Mouse (Mus musculus): ENCODE measurements around the gene C530008M17Rik.

C530008M17Rik gene

DNA sequence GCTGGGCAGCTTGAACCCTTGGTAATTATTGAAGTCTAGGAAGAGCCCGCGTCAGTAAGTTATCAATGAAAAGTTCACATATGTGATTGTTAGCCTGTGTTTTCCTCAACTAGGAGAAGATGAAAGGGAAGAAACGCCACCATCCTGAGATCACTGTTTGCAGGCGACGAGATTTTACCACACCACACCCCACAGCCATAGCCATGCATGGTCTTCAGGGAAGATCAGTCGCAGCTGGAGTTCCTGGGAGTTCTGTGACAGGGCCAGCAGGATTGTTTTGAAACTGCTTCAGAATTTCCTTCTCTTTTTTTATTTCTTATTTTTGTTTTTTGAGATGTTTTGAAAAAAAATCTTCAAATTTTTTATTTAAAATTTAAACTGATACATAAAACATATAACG is 8.6 kb downstream of the C530008M17Rik start:
- no peak for DNase-seq (ENCODE audit: extremely low read depth, low read depth, low spot score)

DNA sequence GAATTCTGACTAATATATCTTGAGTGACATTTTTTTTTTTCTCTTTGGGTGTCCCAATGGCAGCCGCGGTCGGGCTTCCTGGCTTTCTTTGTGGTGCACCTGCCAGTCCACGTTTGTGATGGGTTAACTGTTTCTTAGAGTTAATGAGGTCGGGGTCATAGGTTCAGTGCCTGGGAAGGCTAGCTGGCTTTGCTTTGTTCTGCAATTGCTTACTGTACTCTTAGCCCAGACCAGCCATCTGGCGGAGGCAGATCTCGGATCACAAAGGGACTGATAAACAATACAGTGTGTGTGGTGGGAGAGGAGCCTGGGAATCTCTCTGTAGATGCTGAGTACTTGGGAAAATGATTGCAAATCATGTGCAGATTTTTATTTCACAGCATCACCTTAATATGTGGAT is 9.1 kb downstream of the C530008M17Rik start:
- DNase-seq (ENCODE audit: extremely low read depth, low read depth, low spot score): no peak

DNA sequence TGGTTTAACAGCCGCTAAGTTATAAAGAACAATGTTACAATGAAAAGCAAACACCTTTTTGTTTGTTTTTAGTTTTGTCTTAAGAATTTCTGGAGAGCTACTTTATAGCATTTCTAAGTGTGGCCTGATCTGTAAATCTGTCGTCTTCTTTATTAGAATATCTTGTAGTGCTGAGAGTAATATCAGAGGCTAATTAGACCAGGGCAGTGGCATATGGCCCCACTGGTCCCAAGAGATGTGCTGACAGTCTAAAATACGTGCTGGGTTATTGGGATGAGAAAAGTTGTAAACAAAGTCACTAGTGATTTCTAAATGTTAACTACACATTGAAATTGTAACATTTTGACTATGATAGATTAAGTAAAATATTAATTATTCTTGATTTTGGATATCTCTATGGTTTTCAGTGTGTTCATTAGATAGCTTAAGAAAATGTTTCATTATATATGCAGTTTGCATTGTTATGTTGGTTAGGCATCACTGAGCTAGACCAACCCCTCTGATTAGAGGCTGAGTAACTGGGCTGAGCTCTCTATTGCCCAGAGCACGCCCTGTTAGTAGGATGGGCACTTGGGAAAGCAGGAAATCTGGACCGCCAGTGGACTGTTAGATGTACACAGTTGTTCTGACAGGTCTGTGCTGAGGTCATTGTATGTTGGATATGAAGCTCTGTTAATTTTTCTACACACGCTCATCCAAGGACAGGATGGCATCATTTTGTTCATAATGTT is 9.9 kb downstream of the C530008M17Rik start:
- no peak for DNase-seq (ENCODE audit: extremely low read depth, low read depth, low spot score)

DNA sequence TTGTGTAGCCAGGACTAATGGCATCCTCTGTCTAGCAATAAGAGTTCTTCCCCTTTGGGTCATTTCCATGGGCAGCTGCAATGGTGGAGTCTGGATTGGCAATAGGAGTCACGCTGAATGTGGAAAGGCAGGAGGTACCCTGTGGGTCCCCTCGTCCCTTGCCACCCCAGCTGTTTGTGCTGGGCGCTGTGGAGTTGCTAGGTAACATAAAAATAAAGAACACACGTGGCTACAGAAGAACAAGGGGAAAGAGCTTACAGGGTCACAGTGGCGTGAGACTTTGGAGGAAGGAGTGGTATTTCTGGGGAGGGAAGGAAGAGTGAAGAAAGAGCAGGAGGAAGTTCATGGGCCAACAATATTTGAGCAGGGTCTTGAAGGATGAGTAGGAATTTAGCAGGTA is 11.8 kb downstream of the C530008M17Rik start:
- no peak for DNase-seq (ENCODE audit: extremely low read depth, low read depth, low spot score)

DNA sequence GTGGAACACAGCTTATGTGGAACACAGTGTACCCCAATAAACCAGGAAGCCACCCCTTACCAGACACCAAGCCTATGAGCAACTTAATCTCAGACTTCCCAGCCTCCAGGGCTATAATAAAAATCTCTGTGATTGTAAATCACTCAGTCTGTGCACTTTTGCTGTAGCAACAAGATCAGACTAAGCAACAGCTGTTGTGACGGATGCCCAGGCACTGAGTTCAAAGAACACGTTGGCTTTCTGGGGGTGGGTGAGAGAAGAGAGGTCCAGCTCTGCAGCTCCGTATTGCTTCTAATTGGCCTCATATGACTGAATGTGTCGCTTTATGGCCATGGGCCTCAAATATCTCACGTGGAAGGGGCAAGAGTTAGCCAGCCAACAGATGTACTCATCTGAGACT is 12.2 kb downstream of the C530008M17Rik start:
- no peak for DNase-seq (ENCODE audit: extremely low read depth, low read depth, low spot score)

DNA sequence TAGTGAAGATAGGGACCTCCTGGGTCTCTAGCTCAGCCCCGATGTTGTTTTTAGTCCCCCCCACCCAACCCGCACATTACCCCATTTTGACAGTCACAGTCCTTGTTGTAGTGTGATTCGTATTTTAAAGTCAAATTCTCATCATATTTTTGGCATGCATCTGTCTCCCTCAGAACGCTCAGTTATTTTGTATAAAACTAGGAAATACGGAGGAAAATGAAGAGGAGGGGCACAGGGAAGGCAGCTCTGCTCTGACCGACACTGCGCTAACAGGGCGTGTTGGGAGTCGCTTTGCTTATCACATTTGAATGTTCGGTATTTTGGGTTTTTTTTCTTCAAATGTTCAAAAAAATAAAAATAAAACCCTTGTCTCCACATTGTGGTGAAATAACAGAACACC is 13.9 kb downstream of the C530008M17Rik start:
- no peak for DNase-seq (ENCODE audit: extremely low read depth, low read depth, low spot score)

DNA sequence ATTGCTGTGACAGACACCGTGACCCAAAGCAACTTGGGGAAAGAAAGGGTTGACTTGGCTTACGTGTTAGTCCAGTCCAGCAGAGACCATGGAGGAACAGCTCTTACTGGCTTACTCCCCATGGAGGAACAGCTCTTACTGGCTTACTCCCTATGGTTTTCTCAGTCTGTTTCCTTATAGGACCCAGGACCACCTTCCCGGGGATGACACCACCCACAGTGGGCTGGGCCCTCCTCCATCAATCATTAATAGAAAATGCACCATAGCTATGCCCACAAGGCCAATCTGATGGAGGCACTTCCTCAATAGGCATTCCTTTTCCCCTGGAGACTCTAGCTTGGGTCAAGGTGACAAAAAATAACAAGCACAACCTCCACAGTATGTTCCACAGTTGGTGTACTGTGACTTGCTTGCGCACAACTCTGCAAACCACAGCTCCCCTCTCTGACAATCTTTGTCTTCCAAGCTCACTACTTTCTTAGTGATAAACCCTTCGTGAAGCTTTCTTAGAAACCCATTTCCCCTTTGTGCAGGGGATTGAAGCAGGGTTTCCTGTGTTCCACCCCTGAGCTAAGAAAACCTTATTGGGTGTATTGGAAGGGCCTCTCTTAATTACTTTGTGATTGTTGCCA is 17.8 kb downstream of the C530008M17Rik start:
- no peak for DNase-seq (ENCODE audit: extremely low read depth, low read depth, low spot score)

DNA sequence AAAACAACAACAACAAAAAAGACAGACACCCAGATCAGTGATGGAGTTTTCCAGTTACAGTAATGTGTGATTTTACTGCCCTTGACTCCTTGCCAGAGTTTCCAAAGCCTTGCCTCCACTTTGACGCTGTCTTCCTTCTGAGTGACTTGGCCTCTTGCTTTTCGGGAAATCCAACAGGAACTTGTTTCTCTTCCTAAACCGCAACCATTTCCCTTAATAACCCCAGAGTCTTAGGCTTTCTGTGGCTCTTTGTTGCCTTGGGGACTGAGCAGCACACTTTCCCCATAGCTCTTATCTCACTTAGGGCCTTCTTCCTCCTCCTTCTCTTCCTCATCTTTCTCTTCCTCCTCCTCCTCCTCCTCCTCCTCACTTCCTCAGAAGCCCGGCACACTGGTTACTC is 19.1 kb downstream of the C530008M17Rik start:
- no peak for DNase-seq (ENCODE audit: extremely low read depth, low read depth, low spot score)

DNA sequence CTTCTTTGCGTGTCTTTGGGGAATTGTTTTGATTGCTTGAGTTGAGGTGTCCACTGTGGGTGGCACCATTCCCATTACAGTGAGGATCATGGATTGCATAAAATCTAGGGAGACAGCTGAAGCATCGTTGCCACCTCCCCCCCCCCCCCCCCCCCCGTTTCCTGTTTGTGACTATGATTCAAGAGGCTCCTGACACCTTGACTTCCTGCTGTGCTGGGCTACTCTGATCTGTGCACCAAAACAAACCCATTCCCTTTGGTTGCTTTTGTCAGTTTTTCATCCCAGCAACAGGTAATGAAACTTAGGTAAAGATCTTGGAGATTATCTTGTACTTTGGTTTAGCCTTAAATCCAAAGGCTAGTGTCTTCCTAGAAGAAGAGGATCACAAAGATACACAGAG is 24.6 kb downstream of the C530008M17Rik start:
- DNase-seq (ENCODE audit: extremely low read depth, low read depth, low spot score): no peak

DNA sequence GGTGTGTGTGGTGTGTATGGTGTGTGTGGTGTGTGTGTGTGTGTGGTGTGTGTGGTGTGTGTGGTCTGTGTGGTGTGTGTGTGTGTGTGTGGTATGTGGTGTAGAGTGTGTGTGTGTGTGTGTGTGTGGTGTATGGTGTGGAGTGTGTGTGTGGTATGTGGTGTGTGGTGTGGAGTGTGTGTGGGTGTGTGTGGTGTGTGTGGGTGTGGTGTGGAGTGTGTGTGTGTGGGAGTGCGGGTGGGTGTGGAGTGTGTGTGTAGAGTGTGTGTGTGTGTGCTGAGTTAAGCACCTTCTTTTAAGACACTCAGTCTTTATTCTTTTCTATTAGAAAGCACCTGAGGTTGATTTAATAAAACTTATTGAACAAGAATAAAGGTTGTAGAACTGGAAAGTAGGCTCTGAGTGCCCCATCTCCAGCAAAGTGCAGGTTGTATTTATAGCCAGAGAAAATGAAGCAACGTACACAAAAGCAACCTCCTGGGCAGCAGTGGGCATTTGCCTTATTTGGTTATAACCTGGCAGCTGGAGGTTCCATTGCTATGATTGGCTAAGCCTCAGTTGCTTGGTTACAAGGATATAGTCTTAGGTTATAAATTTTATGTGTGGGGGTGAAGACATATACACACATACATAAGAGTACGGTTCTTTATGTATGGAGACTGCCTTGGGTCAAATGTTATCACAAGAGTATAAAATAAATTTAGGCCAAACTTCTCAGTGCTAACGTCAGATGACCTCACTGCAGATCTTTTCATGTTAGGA is 25.8 kb downstream of the C530008M17Rik start:
- no peak for DNase-seq (ENCODE audit: extremely low read depth, low read depth, low spot score)

DNA sequence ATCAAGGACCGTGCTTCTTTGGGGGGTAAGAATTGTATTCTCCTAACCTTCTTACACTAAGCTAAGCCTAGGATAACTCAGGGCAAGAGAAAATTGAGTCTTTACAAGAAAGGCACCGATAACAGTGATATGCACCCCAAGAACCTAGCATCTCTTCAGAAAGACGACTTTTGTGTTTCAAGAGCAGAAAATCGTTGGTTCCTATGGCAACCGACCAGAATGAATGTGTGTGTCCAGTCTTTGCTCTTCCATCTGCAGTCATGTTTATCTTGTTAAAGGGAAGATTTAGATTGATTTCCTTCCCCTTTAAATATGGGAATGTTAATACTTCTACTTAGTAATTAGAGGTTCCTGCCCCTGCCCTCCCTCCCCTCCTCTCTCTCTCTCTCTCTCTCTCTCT is 27.1 kb downstream of the C530008M17Rik start:
- DNase-seq (ENCODE audit: extremely low read depth, low read depth, low spot score): no peak

DNA sequence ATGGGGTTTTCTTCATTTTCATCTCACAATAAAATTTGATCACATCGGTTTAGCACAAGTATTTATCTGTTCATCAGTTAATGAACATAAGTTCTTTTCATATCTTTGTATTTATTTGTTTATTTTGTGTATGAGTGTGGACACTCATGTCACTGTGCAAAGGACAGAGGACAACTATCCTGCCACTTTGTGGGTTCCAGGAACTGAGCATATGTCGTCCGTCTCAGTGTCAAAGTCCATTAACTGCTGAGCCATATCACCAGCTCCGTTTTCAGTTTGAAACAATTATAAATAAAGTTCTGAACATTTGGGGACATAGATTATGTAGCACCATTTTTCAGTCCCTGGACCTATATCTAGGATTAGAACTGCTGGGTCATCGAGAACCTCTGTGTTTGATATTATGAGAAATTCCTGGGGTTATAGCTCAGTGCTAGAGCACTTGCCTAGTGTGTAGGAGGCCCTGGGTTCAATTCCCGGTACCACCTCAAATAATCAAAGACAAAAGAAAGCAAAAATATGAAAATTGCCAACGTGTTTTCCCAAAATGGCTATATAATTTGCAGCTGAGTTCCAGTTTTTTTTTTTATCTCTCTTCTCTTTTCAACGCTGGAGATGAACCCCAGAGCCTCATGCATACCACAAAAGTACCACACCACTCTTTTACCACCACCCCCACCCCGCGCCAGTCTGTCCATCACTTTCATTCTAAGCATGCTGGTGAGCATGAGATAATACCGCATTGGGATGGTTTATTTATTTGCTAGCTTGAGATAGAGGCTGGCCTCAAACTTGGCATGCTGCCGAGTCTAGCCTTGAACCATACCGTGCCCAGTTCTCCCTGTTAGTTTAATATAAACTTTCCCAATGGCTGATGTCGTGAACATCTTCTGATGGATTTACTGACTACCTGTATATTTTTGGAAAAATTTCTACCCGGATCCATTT is 28.6 kb downstream of the C530008M17Rik start:
- DNase-seq (ENCODE audit: extremely low read depth, low read depth, low spot score): no peak

DNA sequence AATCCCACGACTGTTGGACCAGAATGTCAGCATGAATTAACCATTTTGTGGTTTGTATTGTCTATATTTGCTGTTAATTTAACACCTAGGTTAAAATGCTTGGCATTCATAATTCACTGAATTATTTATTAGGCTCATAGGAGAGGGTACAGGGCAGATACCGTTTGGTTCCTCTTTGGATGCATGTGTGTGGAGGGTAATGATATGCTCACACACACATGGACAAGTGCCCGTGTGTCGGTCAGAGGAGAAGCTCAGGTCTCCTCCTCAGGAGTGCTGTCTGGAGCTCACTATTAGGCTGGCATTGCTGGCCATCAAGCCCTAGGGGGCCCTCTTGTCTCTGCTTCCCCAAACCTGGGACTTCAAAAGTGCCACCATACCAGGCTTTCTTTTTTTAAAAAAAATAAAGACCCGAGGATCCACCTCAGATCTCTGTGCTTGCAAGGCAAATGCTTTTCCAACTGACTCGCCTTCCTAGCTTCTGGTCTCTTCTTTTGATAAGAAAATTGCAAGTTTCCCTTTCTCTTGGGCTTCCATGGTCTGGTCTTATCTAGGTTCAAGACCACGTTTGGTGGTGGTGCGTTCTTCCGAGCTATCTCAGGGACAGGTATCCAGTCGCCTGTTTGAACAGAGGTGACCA is 31.8 kb downstream of the C530008M17Rik start:
- no peak for DNase-seq (ENCODE audit: extremely low read depth, low read depth, low spot score)

DNA sequence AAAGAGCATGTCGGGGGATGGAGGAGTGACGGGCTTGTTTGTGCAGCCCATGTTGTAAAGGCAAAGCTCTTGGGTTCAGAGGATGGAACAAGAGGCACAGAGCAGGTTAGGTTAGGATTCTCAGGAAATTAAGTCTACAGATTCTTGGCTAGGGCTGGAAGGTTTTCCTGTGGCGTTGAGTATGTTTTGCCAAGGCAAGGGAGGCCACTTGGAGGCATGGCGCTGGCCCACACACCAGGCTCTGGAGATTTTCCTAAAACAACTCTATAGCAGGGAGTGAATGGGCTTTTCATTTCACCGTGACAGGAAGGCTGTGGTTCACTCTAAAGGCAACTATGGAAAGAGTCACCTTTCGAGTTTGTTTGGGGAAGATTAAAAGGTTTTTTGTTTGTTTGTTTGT is 32.3 kb downstream of the C530008M17Rik start:
- no peak for DNase-seq (ENCODE audit: extremely low read depth, low read depth, low spot score)

DNA sequence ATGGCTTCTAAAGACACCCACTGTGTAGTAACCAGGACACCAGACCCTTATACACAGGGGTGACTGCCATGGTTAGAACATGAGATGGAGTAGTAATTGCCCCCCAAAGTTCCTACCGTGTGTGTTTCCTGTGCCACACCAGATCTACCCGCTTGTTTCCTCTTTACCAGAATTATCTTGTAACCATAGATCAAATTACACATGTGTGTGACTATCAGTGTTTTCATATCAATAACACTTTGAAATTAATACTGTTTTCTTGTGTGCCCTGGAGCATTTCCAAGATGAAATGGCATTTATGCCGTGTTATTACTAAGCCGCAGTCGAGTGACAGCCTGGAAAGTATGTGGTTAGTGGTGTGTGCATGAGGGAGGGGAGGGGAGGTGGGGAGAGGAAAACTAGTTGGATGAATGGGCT is 33.9 kb downstream of the C530008M17Rik start:
- no peak for DNase-seq (ENCODE audit: extremely low read depth, low read depth, low spot score)

DNA sequence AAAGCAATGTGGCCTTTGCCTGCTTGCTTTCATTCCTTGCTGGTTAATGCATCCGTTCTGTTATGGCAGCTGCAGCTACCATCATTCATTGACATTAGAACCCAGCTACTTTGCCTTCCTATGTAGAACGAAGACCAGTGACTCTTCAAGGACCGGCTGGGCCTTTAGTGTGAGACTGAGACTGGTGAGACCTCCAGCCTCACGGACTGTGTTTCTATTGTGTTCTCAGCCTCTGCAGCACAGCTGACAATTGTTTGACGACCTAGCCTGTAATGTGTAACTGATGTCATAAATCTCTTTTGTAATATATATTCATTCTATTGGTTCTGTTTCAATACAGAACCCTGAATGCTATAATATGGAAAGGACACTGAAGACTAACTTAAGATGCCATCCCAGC is 34.9 kb downstream of the C530008M17Rik start:
- no peak for DNase-seq (ENCODE audit: extremely low read depth, low read depth, low spot score)

DNA sequence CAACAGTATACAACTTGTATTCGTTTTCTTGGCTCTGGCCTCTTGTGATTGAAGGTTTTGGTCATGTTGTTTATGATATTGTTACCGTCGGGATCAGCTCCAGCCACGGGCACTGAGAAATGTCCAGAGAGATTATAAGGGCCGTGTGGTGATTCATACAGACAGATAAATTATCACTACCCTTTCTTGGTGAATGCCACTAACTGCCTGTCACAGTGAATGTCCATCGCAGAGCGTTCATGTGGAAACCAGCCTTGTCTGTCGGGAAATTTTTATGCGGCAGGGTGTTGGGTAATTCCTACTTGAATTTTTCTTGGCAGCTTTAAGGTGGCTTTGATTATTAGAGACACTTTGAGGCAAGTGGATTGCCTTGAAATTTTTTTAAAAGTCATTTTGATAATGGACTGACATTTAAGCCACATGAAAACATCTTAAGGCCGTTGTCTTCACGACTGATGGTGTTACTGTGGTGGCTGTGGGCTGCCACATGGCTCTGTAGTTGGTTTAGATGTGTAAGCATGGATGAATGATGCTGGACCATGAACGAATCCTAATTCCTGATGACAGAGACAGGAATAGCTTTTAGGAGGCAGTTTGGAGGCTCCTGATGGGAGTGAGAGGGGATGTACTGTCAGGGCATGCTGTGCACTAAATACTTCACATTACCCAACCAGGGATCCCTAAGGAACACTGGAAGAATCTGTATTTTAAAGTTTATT is 35.6 kb downstream of the C530008M17Rik start:
- no peak for DNase-seq (ENCODE audit: extremely low read depth, low read depth, low spot score)

DNA sequence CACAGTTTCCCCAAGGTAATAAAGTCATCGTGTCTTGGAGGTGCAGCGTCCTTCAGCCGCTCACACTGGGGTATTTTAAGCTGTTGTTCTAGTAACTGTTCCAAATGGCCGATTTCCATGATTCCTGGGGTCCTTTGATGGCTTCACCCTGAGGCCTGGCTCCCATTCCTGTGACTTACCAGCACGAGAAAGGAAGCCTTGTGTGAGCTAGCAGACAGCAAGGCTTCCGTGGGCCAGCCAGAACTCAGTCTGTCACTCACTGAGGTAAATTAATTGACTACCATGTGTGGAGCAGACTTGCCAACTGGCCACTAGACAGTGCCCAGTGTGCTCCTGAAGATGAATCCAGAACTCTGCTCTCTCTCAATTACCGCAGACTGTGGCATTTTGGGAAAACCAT is 41.2 kb downstream of the C530008M17Rik start:
- no peak for DNase-seq (ENCODE audit: extremely low read depth, low read depth, low spot score)

DNA sequence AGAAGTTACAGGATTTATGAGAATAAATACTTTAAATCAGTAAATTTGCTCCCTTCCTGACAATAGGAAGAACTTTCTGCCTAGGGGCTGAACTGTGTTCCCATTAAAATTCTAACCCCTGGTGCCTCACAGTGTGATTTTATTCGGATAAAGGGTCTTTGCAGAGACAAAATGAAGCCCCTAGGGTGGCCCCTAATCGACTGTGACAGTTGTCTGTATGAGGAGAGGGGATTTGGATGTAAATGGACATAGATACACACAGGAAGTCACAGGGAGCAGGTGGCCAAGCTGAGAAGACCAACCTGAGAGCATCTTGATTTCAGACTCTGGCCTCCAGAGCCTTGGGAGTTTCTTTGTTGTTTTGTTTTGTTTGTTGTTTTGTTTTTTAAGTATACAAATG is 41.9 kb downstream of the C530008M17Rik start:
- DNase-seq (ENCODE audit: extremely low read depth, low read depth, low spot score): no peak
